Mouse (Mus musculus) neural tube, embryonic 11.5 days (tissue): ENCODE measurements around the gene Mavs. TPM values are rescaled to one million over a fixed set of nuclear protein-coding genes. Genes with fewer than 3 reads are reported as not detected.

Experiments
- ATAC-seq: fragments of 200-750 bp; cut with Nextera tagmentation; 2 replicates; pipeline ENCODE4 v1.8.0; 2017; ENCODE audit warnings: moderate number of reproducible peaks, mild to moderate bottlenecking, moderate TSS enrichment, moderate library complexity; ENCODE audit not compliant: insufficient read depth, low FRiP score, low TSS enrichment
- DNase-seq: peaks from one replicate; pipeline ENCODE4 v3.0.0-alpha.2; 2015; ENCODE audit warnings: low spot score
- H3K27ac ChIP-seq: fragments of 300-500 bp; sonication (generic); 2 replicates; pipeline ENCODE4 v1.5.1; 2014; ENCODE audit warnings: low read depth, mild to moderate bottlenecking, low read length
- H3K27me3 ChIP-seq: fragments of 300-500 bp; sonication (generic); 2 replicates; pipeline ENCODE4 v1.6.1; 2014; ENCODE audit warnings: mild to moderate bottlenecking, low read length, mixed read lengths; ENCODE audit not compliant: control insufficient read depth, insufficient read depth
- H3K36me3 ChIP-seq: fragments of 300-500 bp; sonication (generic); 2 replicates; pipeline ENCODE4 v1.6.1; 2014; ENCODE audit warnings: mild to moderate bottlenecking, low read length, moderate library complexity, mixed read lengths; ENCODE audit not compliant: control insufficient read depth, insufficient read depth
- H3K4me1 ChIP-seq: fragments of 300-500 bp; sonication (generic); 2 replicates; pipeline ENCODE4 v1.6.1; 2014; ENCODE audit warnings: low read length, mixed read lengths; ENCODE audit not compliant: control insufficient read depth, insufficient read depth
- H3K4me2 ChIP-seq: fragments of 300-500 bp; sonication (generic); 2 replicates; pipeline ENCODE4 v1.6.1; 2014; ENCODE audit warnings: low read depth, mild to moderate bottlenecking, moderate library complexity
- H3K4me3 ChIP-seq: fragments of 300-500 bp; sonication (generic); 2 replicates; pipeline ENCODE4 v1.5.1; 2014; ENCODE audit warnings: low read depth, low read length
- H3K9ac ChIP-seq: fragments of 300-500 bp; sonication (generic); 2 replicates; pipeline ENCODE4 v1.6.1; 2014; ENCODE audit warnings: mild to moderate bottlenecking, low read length
- H3K9me3 ChIP-seq: fragments of 300-500 bp; sonication (generic); 2 replicates; pipeline ENCODE4 v1.6.1; 2016; ENCODE audit warnings: low read length; ENCODE audit not compliant: control insufficient read depth
- WGBS: fragments of 180-500 bp; shearing (Covaris S2); extraction: QIAGEN DNeasy Blood & Tissue Kit; methylation state at CpG from one replicate; pipeline ENCODE4 v1.1.7; 2014; 5-methylcytosine and 5-hydroxymethylcytosine counted together
- polyA plus RNA-seq: library from polyadenylated mRNA; unstranded; fragments of >200 nt; fragmentation: Nextera tagmentation; extraction: Ambion mirVana; gene quantifications from 2 replicates; pipeline ENCODE4 v1.2.1, GENCODE M21; 2014

Gene Mavs
- polyA plus RNA-seq, 1 experiment from 2014 or later, result 15.2 TPM

GRCm38 (mm10) chr2:131261481-131262212 lies 27.8 kb downstream of the Mavs start:
- peak overlapping the region; percentile 90 for H3K4me3 ChIP-seq
- ATAC-seq (peak; percentile 79), DNase-seq (no peak)
- no peaks in the 10 kb centered on the region for H3K27me3 ChIP-seq
- H3K27ac ChIP-seq, result peak overlapping the region; percentile 99
- WGBS, result 9% methylated on average over 10 of the region's 10 CpGs
- H3K4me1 ChIP-seq, result peaks cover 14% of the 10 kb centered on the region
- H3K36me3 ChIP-seq, result no peaks in the 10 kb centered on the region
- H3K4me2 ChIP-seq, result peak overlapping the region; percentile 67
- peak overlapping the region; percentile 96 for H3K9ac ChIP-seq
- no peaks in the 10 kb centered on the region for H3K9me3 ChIP-seq

- ATAC-seq, result peak; percentile 100
- WGBS, result 0% methylated on average over 43 of the region's 49 CpGs
- Histone ChIP-seq H3K36me3 (no peaks in the 10 kb centered on the region), H3K4me3 (peak within 1 kb of the TSS; percentile 90), H3K9ac (peak within 1 kb of the TSS; percentile 96), H3K27ac (peak within 1 kb of the TSS; percentile 99), H3K9me3 (no peaks in the 10 kb centered on the region), H3K27me3 (no peaks in the 10 kb centered on the region), H3K4me1 (peaks cover 14% of the 10 kb centered on the region), H3K4me2 (peak within 1 kb of the TSS; percentile 67)
- DNase-seq, result peak; percentile 98
These were observed 28.4 kb downstream of the Mavs start, which contains the start of gene Pank2 for GRCm38 (mm10) chr2:131262213-131262672. Pank2 (plus strand) TSS chr2:131262495.

- H3K9me3 ChIP-seq, result no peaks in the 10 kb centered on the region
- peak overlapping the region; percentile 90 for H3K4me3 ChIP-seq
- peak overlapping the region; percentile 96 for H3K9ac ChIP-seq
- H3K36me3 ChIP-seq, result no peaks in the 10 kb centered on the region
- peaks cover 14% of the 10 kb centered on the region for H3K4me1 ChIP-seq
- peak; percentile 62 for ATAC-seq
- H3K27me3 ChIP-seq, result no peaks in the 10 kb centered on the region
- under 1% methylated on average over 35 of the region's 59 CpGs for WGBS
- peak overlapping the region; percentile 99 for H3K27ac ChIP-seq
- no peak for DNase-seq
- H3K4me2 ChIP-seq, result peak overlapping the region; percentile 53
These were observed 29.1 kb downstream of the Mavs start for GRCm38 (mm10) chr2:131262680-131263670.

- ATAC-seq, result no peak
- Histone ChIP-seq H3K9ac (no peak overlapping the region), H3K4me2 (peak overlapping the region; percentile 53), H3K9me3 (no peaks in the 10 kb centered on the region), H3K27me3 (no peaks in the 10 kb centered on the region), H3K36me3 (no peaks in the 10 kb centered on the region), H3K4me3 (peak overlapping the region; percentile 90; the same call in 1 of the 2 replicates), H3K27ac (no peak overlapping the region), H3K4me1 (peaks cover 14% of the 10 kb centered on the region)
- WGBS, result 79% methylated on average over 6 of the region's 6 CpGs
- no peak for DNase-seq
These were observed 30.2 kb downstream of the Mavs start for GRCm38 (mm10) chr2:131264027-131264426.

- H3K27me3 ChIP-seq, result no peaks in the 10 kb centered on the region
- H3K27ac ChIP-seq, result no peak overlapping the region
- H3K36me3 ChIP-seq, result no peaks in the 10 kb centered on the region
- H3K4me2 ChIP-seq, result no peak overlapping the region
- peaks cover 14% of the 10 kb centered on the region for H3K4me1 ChIP-seq
- 85% methylated on average over 2 of the region's 2 CpGs for WGBS
- ATAC-seq (no peak), DNase-seq (no peak)
- no peaks in the 10 kb centered on the region for H3K9me3 ChIP-seq
- no peak overlapping the region for H3K4me3 ChIP-seq
- H3K9ac ChIP-seq, result no peak overlapping the region
These were observed 31.2 kb downstream of the Mavs start for GRCm38 (mm10) chr2:131265056-131265455.

GRCm38 (mm10) chr2:131275493-131275892 lies 41.6 kb downstream of the Mavs start:
- ATAC-seq, result no peak

GRCm38 (mm10) chr2:131276722-131277121 lies 42.9 kb downstream of the Mavs start:
- no peaks in the 10 kb centered on the region for H3K4me1 ChIP-seq
- no peak for ATAC-seq
- H3K4me2 ChIP-seq, result no peak overlapping the region
- 93% methylated on average over 5 of the region's 5 CpGs for WGBS
- H3K27ac ChIP-seq, result no peak overlapping the region
- H3K9me3 ChIP-seq, result no peaks in the 10 kb centered on the region
- no peak overlapping the region for H3K4me3 ChIP-seq
- no peak overlapping the region for H3K9ac ChIP-seq
- peaks cover 12% of the 10 kb centered on the region for H3K36me3 ChIP-seq
- DNase-seq, result no peak
- H3K27me3 ChIP-seq, result no peaks in the 10 kb centered on the region

More at GRCm38 (mm10) chr2:131275493-131275892, 41.6 kb downstream of the Mavs start:
- Histone ChIP-seq H3K27me3 (no peaks in the 10 kb centered on the region), H3K36me3 (peaks cover 10% of the 10 kb centered on the region), H3K4me2 (no peak overlapping the region), H3K9ac (no peak overlapping the region), H3K27ac (no peak overlapping the region), H3K4me3 (no peak overlapping the region), H3K9me3 (no peaks in the 10 kb centered on the region), H3K4me1 (no peaks in the 10 kb centered on the region)
- WGBS, result 97% methylated on average over 3 of the region's 3 CpGs
- DNase-seq, result no peak

- Histone ChIP-seq H3K4me1 (no peaks in the 10 kb centered on the region), H3K4me2 (no peak overlapping the region), H3K36me3 (peaks cover 7% of the 10 kb centered on the region), H3K4me3 (no peak overlapping the region), H3K27ac (no peak overlapping the region), H3K27me3 (no peaks in the 10 kb centered on the region), H3K9me3 (no peaks in the 10 kb centered on the region), H3K9ac (no peak overlapping the region)
- no peak for ATAC-seq
- WGBS, result 89% methylated on average over 1 of the region's 1 CpGs
- DNase-seq, result no peak
These were observed 47.7 kb downstream of the Mavs start for GRCm38 (mm10) chr2:131281596-131281995.
